Mouse (Mus musculus) T-helper 2 cell (primary cell): ENCODE results near the gene Etaa1.
"Not testable (repeated sequence)": the region's sequence is repeated elsewhere in the genome, so short reads cannot be mapped to it uniquely, and the experiment has no call there.

ENCODE experiments used
- in situ Hi-C: fragments of 300-600 bp; cut with MboI, MseI; formaldehyde crosslinking; loops from one replicate; pipeline ENCODE4 v1.15.1; 2025; ENCODE audit warnings: high pct_unique_total_duplicates

Gene Etaa1

DNA sequence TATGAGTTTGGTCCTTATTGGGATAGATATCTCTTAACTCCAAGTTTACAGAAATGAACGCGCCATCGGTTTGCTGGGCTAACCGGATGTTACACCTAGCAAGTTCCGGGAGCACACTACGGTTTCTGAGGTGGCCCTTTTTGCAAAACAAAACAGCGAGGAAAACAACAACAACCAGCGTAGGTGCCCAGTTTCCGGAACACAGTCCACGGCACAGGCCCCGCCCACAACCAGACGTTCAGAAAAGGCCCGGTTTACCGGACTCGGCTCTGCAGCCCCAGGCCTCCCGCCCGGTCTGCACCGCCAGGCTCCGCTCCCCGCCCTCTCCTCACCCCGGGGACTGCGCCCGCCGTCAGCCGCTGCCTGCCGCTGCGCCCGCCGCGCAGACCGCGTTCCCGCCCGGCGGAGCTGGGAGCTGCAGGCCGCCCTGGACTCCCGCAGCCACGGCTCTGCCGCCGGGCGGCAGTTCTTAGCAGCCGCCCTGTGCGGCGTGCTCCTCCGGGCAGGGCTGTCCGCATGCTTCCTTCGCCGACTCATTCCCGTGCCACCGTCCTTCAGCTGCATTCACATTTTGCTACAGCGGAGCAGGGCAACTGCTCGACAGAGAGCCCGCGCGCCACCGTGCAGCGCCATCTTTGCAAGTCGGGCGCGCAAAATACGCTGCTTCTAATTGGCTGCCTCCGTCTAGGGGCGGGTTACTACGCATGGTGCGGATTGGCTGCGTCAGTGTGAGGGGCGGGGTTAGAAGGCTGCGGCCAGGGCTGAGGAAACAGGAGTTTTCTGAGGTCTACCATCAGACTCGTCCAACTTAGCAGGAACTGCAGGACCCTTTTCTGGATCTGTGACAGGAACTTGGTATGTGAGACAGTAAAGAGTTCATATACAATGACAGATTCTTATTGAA, at the start of gene Etaa1:
Gene Etaa1, minus strand, starts transcription at position 645 of the 904 bp plus-strand sequence.
- in situ Hi-C loops, result loop anchor here (25.0 kb wide), 1 partner anchor 1441 kb away; the partner anchor contains the start of gene Sec61g

GRCm38 (mm10) chr11:17994151-17994550, 40.5 kb upstream of the Etaa1 start:
- in situ Hi-C loops, result no loop called here

- in situ Hi-C loops, result no loop called here
Observed at GRCm38 (mm10) chr11:17992311-17992710, 38.6 kb upstream of the Etaa1 start.

DNA sequence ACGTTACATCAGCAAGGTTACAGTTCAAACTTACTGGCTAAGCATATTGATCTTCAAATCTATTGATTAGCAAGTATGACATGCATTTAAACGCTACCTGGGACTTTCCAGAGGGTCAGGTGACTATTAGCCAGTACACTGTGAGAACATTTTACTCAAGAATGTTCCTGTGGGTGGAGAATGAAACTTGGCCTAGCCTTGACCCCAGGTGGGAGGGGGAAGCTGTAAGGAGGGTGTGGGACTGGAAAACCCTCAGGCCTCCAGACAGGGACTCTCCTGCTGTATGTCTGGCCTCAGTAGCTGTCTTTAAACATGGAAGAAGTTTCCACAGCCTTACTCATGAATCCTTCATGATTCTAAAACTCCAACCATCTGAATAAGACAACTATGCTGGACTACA, 29.7 kb upstream of the Etaa1 start:
- in situ Hi-C loops, result no loop called here

- in situ Hi-C loops, result no loop called here
Observed at GRCm38 (mm10) chr11:17981246-17981645, 27.6 kb upstream of the Etaa1 start.

GRCm38 (mm10) chr11:17975581-17975980, 21.9 kb upstream of the Etaa1 start:
- in situ Hi-C loops, result no loop called here

GRCm38 (mm10) chr11:17952791-17953190, 884 bp downstream of the Etaa1 start:
- in situ Hi-C loops, result loop anchor here (25.0 kb wide), 1 partner anchor 1440 kb away; the partner anchor contains the start of gene Sec61g

GRCm38 (mm10) chr11:17951336-17951735, 2.3 kb downstream of the Etaa1 start:
- in situ Hi-C loops, result loop anchor here (25.0 kb wide), 1 partner anchor 1439 kb away; the partner anchor contains the start of gene Sec61g

- in situ Hi-C loops, result no loop called here
Observed at GRCm38 (mm10) chr11:17939168-17939567, 14.5 kb downstream of the Etaa1 start.

GRCm38 (mm10) chr11:17937931-17938330, 15.7 kb downstream of the Etaa1 start:
- in situ Hi-C loops, result no loop called here

- in situ Hi-C loops, result no loop called here
Observed at GRCm38 (mm10) chr11:17917905-17918304, 35.8 kb downstream of the Etaa1 start.

DNA sequence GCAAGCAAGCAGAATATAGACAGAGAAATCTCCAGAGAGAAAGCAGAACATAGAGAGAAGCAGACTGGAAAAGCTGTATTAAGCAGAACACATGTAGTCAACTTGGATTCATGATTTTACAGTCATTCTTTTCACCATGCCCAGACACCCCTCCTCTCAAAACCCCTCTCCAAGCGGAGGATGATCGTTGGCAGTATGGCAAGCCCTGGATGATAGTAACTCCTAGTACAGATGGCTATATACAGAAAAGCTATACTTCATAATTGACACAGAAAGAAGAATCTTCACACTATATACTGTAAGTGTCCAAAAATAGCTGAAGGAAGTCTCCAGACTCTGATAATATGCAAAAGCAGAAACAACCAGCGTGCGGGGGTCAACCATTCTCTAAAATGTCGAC, 36.6 kb downstream of the Etaa1 start:
- in situ Hi-C loops, result no loop called here

DNA sequence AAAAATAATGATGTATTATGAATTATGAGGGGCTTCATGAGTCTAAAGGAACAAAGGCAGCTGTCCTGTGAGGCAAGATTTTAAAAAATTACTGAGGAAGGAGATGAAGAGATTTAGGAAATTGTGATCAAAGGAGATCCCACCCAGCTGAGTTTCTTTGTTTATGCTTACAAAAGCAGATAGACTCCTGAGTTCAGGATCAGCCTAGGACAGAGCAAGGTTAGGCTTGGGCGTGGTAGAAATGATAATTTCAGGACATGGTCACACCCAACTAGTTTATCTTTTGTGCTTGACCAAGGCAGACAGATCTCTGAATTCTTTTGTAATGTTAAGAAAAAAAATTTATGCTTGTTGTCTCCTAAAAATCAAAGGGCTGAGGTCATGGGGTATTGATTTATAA, 37.2 kb downstream of the Etaa1 start:
- in situ Hi-C loops, result no loop called here

GRCm38 (mm10) chr11:17900996-17901395, 52.7 kb downstream of the Etaa1 start:
- in situ Hi-C loops, result not testable (repeated sequence)
